Mouse (Mus musculus) liver, postnatal 0 days (tissue): ENCODE measurements around the gene Ccdc62. TPM values are rescaled to one million over a fixed set of nuclear protein-coding genes. Genes with fewer than 3 reads are reported as not detected.

ENCODE experiments used
- ATAC-seq: fragments of 200-750 bp; cut with Nextera tagmentation; 2 replicates; pipeline ENCODE4 v1.8.0; 2017; ENCODE audit warnings: mild to moderate bottlenecking, moderate library complexity
- DNase-seq: peaks from one replicate; pipeline ENCODE4 v3.0.0-alpha.2; 2016
- H3K27ac ChIP-seq: fragments of 300-500 bp; sonication (generic); 2 replicates; pipeline ENCODE4 v1.5.1; 2014; ENCODE audit warnings: antibody characterized with exemption, moderate library complexity, mild to moderate bottlenecking, low read depth
- H3K27me3 ChIP-seq: fragments of 300-500 bp; sonication (generic); 2 replicates; pipeline ENCODE4 v1.6.1; 2014; ENCODE audit warnings: low read length, control low read depth, mixed read lengths; ENCODE audit not compliant: insufficient read depth
- H3K36me3 ChIP-seq: fragments of 300-500 bp; sonication (generic); replicated peaks from 2 replicates; pipeline ENCODE4 v1.6.1; 2014; ENCODE audit warnings: mild to moderate bottlenecking, control low read depth, low read length, moderate library complexity, mixed read lengths; ENCODE audit not compliant: insufficient read depth
- H3K4me1 ChIP-seq: fragments of 300-500 bp; sonication (generic); 2 replicates; pipeline ENCODE4 v1.6.1; 2014; ENCODE audit warnings: antibody characterized with exemption, mild to moderate bottlenecking, control low read depth; ENCODE audit not compliant: insufficient read depth
- H3K4me2 ChIP-seq: fragments of 300-500 bp; sonication (generic); 2 replicates; pipeline ENCODE4 v1.6.1; 2014; ENCODE audit warnings: low read depth, mild to moderate bottlenecking, low read length, moderate library complexity, mixed read lengths
- H3K4me3 ChIP-seq: fragments of 300-500 bp; sonication (generic); 2 replicates; pipeline ENCODE4 v1.5.1; 2014; ENCODE audit warnings: low read depth, low read length
- H3K9ac ChIP-seq: fragments of 300-500 bp; sonication (generic); replicated peaks from 2 replicates; pipeline ENCODE4 v1.6.1; 2014; ENCODE audit warnings: mild to moderate bottlenecking, moderate library complexity
- H3K9me3 ChIP-seq: fragments of 300-500 bp; sonication (generic); 2 replicates; pipeline ENCODE4 v1.6.1; 2016; ENCODE audit warnings: mild to moderate bottlenecking, control low read depth, low read length, mixed read lengths
- CTCF ChIP-seq: sonication (generic); IDR thresholded peaks from 2 replicates; pipeline ENCODE4 v1.5.1; 2016; ENCODE audit warnings: antibody characterized with exemption, low read depth
- EP300 ChIP-seq: IDR thresholded peaks from 2 replicates; pipeline ENCODE4 v1.6.1; 2016; ENCODE audit warnings: antibody characterized with exemption, low read depth, mild to moderate bottlenecking
- WGBS: fragments of 180-500 bp; shearing (Covaris S2); extraction: QIAGEN DNeasy Blood & Tissue Kit; methylation state at CpG from one replicate; pipeline ENCODE4 v1.1.7; 2014; ENCODE audit not compliant: insufficient replicate concordance; 5-methylcytosine and 5-hydroxymethylcytosine counted together
- polyA plus RNA-seq: library from polyadenylated mRNA; unstranded; fragments of >200 nt; fragmentation: Nextera tagmentation; extraction: Ambion mirVana; gene quantifications from 2 replicates; pipeline ENCODE4 v1.2.1, GENCODE M21; 2015

The Ccdc62 gene
- 3.1 and 3.2 TPM in 2 replicates for polyA plus RNA-seq

DNA sequence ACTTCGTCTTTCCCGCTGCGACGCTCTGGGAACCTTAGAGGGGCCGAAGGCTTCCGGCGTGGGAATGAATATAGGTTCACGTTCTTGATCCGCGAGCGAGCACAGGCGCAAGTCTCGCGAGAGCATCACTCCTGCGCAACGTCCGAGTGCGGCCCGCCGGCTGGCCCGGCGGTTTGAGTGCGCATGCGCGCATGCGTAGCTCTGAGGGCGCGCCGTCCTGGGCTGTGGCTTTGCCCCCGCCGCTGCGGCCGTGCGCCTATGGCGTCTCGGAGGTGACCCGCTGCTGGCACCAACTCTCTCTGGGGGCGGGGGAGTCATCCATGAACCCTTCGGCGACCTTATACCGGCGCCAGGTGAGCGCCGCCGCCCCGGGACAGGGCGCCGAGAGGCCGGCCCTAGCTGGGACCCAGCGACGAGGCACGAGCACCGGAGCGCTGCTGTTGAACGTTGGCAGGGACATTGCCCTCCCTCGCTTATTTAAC, at the start of gene Ccdc62:
Gene Ccdc62, plus strand, starts transcription at position 172 of the 482 bp plus-strand sequence.
- under 1% methylated on average over 56 of the region's 56 CpGs for WGBS
- H3K4me1 ChIP-seq, result peaks cover 8% of the 10 kb centered on the region; the same call in 1 of the 2 replicates
- TF ChIP-seq EP300 (peak; percentile 44; the same call in 1 of the 2 replicates), CTCF (no peak)
- peak within 1 kb of the TSS; percentile 74 for H3K4me3 ChIP-seq
- peak; percentile 98 for ATAC-seq
- H3K9ac ChIP-seq, result peak within 1 kb of the TSS; percentile 88
- peak; percentile 95 for DNase-seq
- peak within 1 kb of the TSS; percentile 79 for H3K4me2 ChIP-seq
- peaks cover 19% of the 10 kb centered on the region for H3K36me3 ChIP-seq
- peak within 1 kb of the TSS; percentile 89 for H3K27ac ChIP-seq
- H3K27me3 ChIP-seq, result no peaks in the 10 kb centered on the region
- H3K9me3 ChIP-seq, result no peaks in the 10 kb centered on the region

DNA sequence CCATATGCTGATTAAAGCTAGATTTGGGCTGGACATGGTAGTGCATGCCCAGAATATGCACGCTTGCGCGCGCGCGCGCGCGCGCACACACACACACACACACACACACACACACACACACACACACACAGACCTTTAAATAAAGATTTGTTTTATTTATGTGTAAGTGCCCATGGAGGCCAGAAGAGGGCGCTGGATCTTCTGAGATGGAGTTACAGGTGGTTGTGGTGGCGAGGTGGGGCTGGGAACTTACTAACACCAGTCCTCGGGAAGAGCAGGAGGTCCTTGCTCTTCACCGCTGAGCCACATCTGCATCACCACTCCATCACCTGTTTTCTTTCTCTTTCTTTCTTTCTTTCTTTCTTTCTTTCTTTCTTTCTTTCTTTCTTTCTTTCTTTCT, 49.7 kb upstream of the Ccdc62 start:
- TF ChIP-seq EP300 (no peak), CTCF (peak; percentile 30; the same call in 1 of the 2 replicates)
- ATAC-seq (no peak), DNase-seq (no peak)
- Histone ChIP-seq H3K27me3 (0 out of 2 replicates have a peak, but pooled peaks cover 10% of the 10 kb centered on the region), H3K27ac (no peak overlapping the region), H3K9ac (no peak overlapping the region), H3K36me3 (no peaks in the 10 kb centered on the region), H3K4me3 (no peak overlapping the region), H3K4me1 (no peaks in the 10 kb centered on the region), H3K9me3 (no peaks in the 10 kb centered on the region), H3K4me2 (no peak overlapping the region)
- WGBS, result 84% methylated on average over 14 of the region's 14 CpGs

DNA sequence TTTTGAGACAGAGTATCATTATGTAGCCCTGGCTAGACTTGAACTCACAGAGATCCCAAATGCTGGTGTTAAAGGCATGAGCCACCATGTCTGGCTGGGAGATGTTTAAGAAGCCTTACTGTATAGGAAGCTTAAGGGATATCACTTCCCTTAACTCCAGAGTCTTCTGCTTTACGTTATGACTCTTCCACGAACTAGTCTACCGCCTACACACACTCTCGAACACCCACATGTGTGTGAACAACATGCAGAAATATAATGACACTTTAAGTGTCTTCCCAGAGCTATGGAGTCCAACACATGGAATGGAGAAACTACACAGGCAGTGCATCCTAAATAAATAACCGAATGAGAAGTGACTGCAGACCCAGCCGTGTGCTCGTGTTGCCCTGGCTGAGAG, 46.6 kb upstream of the Ccdc62 start:
- no peak overlapping the region for H3K4me3 ChIP-seq
- H3K27me3 ChIP-seq, result 0 out of 2 replicates have a peak, but pooled peaks cover 7% of the 10 kb centered on the region
- H3K4me1 ChIP-seq, result no peaks in the 10 kb centered on the region
- no peak overlapping the region for H3K27ac ChIP-seq
- ATAC-seq (no peak), DNase-seq (no peak)
- no peaks in the 10 kb centered on the region for H3K9me3 ChIP-seq
- TF ChIP-seq CTCF (no peak), EP300 (no peak)
- no peak overlapping the region for H3K9ac ChIP-seq
- WGBS, result 67% methylated on average over 7 of the region's 7 CpGs
- no peak overlapping the region for H3K4me2 ChIP-seq
- no peaks in the 10 kb centered on the region for H3K36me3 ChIP-seq

DNA sequence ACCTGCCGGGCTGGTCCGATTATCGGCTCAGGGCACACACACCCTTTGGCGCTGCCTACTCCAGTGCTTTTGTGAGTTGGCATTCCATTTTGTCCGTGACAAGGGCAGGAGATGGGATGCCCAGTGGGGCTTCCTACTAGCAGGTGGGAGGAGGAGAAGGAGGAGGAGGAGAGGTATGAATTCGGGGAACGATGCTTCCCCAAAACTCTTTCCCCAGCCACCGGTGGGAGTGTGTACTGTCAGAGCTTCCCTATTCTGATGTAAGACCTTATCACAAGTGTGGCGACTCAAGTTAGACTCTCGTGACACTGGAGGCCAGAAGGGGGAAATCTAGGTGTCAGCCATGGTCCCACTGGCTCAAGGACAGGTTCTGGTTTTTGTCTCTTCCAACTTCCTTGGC, 46.1 kb upstream of the Ccdc62 start:
- no peak overlapping the region for H3K27ac ChIP-seq
- H3K27me3 ChIP-seq, result 0 out of 2 replicates have a peak, but pooled peaks cover 7% of the 10 kb centered on the region
- H3K4me3 ChIP-seq, result no peak overlapping the region
- ATAC-seq (no peak), DNase-seq (no peak)
- no peak overlapping the region for H3K9ac ChIP-seq
- H3K4me2 ChIP-seq, result no peak overlapping the region
- TF ChIP-seq CTCF, result no peak
- TF ChIP-seq EP300, result no peak
- H3K9me3 ChIP-seq, result no peaks in the 10 kb centered on the region
- WGBS, result 47% methylated on average over 10 of the region's 10 CpGs
- H3K4me1 ChIP-seq, result no peaks in the 10 kb centered on the region
- no peaks in the 10 kb centered on the region for H3K36me3 ChIP-seq

DNA sequence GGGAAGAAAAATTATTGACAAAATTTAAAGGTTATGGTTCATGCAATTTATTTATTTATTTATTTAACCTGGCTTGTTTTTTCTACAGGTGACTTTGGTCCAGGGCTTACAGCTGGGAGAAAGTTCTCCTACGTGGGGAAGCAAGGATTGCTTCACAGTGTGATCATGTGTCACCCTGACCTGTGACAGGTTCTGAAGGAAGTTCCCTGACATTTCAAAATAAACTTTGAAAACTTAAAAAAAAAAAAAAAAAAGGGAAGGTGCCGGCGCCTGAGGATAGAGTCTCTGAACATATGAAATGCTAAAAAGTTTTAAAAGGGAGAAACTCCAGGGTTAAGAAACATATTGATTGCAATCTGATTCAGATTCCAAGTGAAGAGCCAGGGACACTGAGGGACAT, 44.1 kb upstream of the Ccdc62 start:
- Histone ChIP-seq H3K4me2 (no peak overlapping the region), H3K4me1 (no peaks in the 10 kb centered on the region), H3K4me3 (no peak overlapping the region), H3K9me3 (no peaks in the 10 kb centered on the region), H3K9ac (no peak overlapping the region), H3K36me3 (no peaks in the 10 kb centered on the region), H3K27me3 (no peaks in the 10 kb centered on the region), H3K27ac (no peak overlapping the region)
- no peak for DNase-seq
- TF ChIP-seq CTCF (no peak), EP300 (no peak)
- WGBS, result 43% methylated on average over 3 of the region's 3 CpGs
- ATAC-seq, result no peak

DNA sequence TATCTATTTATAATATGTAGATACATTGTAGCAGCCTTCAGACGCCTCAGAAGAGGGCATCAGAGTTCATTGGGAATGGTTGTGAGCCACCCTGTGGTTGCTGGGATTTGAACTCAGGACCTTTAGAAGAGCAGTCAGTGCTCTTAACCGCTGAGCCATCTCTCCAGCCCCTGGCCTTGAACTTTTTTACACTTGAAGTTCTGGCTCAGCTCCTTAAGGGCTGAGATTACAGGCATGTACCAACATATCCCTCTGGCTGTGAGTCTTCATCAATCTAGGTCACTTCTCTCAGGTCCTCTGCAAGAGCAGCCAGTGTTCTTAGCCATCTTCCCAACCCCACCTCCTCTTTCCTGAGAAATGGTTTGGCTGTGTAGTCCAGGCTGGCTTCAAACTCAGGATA, 40.2 kb upstream of the Ccdc62 start:
- Histone ChIP-seq H3K27ac (no peak overlapping the region), H3K9me3 (no peaks in the 10 kb centered on the region), H3K9ac (no peak overlapping the region), H3K4me1 (no peaks in the 10 kb centered on the region), H3K4me3 (no peak overlapping the region), H3K4me2 (no peak overlapping the region), H3K36me3 (no peaks in the 10 kb centered on the region), H3K27me3 (no peaks in the 10 kb centered on the region)
- 71% methylated on average over 2 of the region's 2 CpGs for WGBS
- no peak for ATAC-seq
- TF ChIP-seq CTCF (no peak), EP300 (no peak)
- no peak for DNase-seq

DNA sequence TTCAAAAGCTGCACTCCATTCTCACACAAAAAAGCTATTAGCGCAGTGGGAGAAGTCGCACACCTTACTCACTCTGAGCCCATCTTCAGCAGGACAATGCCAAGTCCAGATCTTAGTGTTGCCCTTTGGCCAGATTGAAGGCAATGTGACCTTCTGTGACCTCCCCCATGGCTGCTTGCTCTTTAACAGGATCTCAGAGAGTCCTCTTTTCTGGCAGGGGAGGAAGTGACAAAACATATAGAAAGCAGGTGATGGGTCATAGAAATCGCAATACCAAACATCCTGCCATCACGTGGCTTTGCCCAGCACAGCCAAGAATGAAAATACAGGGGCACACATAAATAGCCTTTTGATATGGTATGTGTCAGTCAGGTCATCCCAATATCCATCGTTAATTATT, 39.5 kb upstream of the Ccdc62 start:
- no peak overlapping the region for H3K4me3 ChIP-seq
- no peak for DNase-seq
- no peaks in the 10 kb centered on the region for H3K27me3 ChIP-seq
- H3K27ac ChIP-seq, result no peak overlapping the region
- no peak for TF ChIP-seq EP300
- no peak for TF ChIP-seq CTCF
- no peak overlapping the region for H3K4me2 ChIP-seq
- no peaks in the 10 kb centered on the region for H3K4me1 ChIP-seq
- no peaks in the 10 kb centered on the region for H3K9me3 ChIP-seq
- H3K36me3 ChIP-seq, result no peaks in the 10 kb centered on the region
- WGBS, result 65% methylated on average over 5 of the region's 5 CpGs
- ATAC-seq, result peak; percentile 64; the same call in 1 of the 2 replicates
- no peak overlapping the region for H3K9ac ChIP-seq
